Mouse (Mus musculus): ENCODE results near the gene Hdgfl2. TPM values are rescaled to one million over a fixed set of nuclear protein-coding genes. Genes with fewer than 3 reads are reported as not detected.

Gene Hdgfl2
- 36.1 and 37.2 TPM in 2 replicates for polyA plus RNA-seq (2015; fragmentation: Nextera tagmentation; extraction: Ambion mirVana)

- peak within 1 kb of the TSS; percentile 92 for H3K4me2 ChIP-seq (ENCODE audit: low read depth, low read length)
- H3K4me3 ChIP-seq (ENCODE audit: low read depth, low read length) = peak within 1 kb of the TSS; percentile 80
- no peaks in the 10 kb centered on the region for H3K9me3 ChIP-seq (replicated peaks; ENCODE audit: control insufficient read depth, low read length)
- H3K27me3 ChIP-seq (ENCODE audit: control insufficient read depth, insufficient read depth, low read depth, low read length) = no peaks in the 10 kb centered on the region
- peak within 1 kb of the TSS; percentile 71 for H3K27ac ChIP-seq (ENCODE audit: low read length)
- H3K36me3 ChIP-seq (ENCODE audit: control insufficient read depth, insufficient read depth) = no peaks in the 10 kb centered on the region
- peak within 1 kb of the TSS; percentile 82 for H3K9ac ChIP-seq (ENCODE audit: low read depth, low read length)
- peaks cover 35% of the 10 kb centered on the region for H3K4me1 ChIP-seq (ENCODE audit: control insufficient read depth, low read depth, low read length)
- peak; percentile 88 for ATAC-seq (ENCODE audit: low read depth)
- under 1% methylated on average over 61 of the region's 61 CpGs for WGBS (ENCODE audit: insufficient replicate concordance)
These were observed at the start of gene Hdgfl2 for GRCm38 (mm10) chr17:56078880-56079795. Hdgfl2 (plus strand) TSS chr17:56079634.

GRCm38 (mm10) chr17:56030238-56030870, 49.1 kb upstream of the Hdgfl2 start:
- Histone ChIP-seq H3K9ac (ENCODE audit: low read depth, low read length) (no peak overlapping the region), H3K9me3 (replicated peaks; ENCODE audit: control insufficient read depth, low read length) (no peaks in the 10 kb centered on the region), H3K4me2 (ENCODE audit: low read depth, low read length) (no peak overlapping the region), H3K4me1 (ENCODE audit: control insufficient read depth, low read depth, low read length) (peaks cover 47% of the 10 kb centered on the region), H3K36me3 (ENCODE audit: control insufficient read depth, insufficient read depth) (no peaks in the 10 kb centered on the region; the same call in 1 of the 2 replicates), H3K27ac (ENCODE audit: low read length) (peak overlapping the region; percentile 38; the same call in 1 of the 2 replicates), H3K4me3 (ENCODE audit: low read depth, low read length) (no peak overlapping the region), H3K27me3 (ENCODE audit: control insufficient read depth, insufficient read depth, low read depth, low read length) (no peaks in the 10 kb centered on the region)
- ATAC-seq (ENCODE audit: low read depth) = no peak
- 74% methylated on average over 9 of the region's 9 CpGs for WGBS (ENCODE audit: insufficient replicate concordance)

- Histone ChIP-seq H3K4me2 (ENCODE audit: low read depth, low read length) (no peak overlapping the region), H3K4me3 (ENCODE audit: low read depth, low read length) (no peak overlapping the region), H3K9ac (ENCODE audit: low read depth, low read length) (no peak overlapping the region), H3K9me3 (replicated peaks; ENCODE audit: control insufficient read depth, low read length) (no peaks in the 10 kb centered on the region), H3K4me1 (ENCODE audit: control insufficient read depth, low read depth, low read length) (peaks cover 49% of the 10 kb centered on the region), H3K27ac (ENCODE audit: low read length) (peak overlapping the region; percentile 38; the same call in 1 of the 2 replicates), H3K27me3 (ENCODE audit: control insufficient read depth, insufficient read depth, low read depth, low read length) (no peaks in the 10 kb centered on the region), H3K36me3 (ENCODE audit: control insufficient read depth, insufficient read depth) (no peaks in the 10 kb centered on the region; the same call in 1 of the 2 replicates)
- ATAC-seq (ENCODE audit: low read depth) = peak; percentile 54
- WGBS (ENCODE audit: insufficient replicate concordance) = 16% methylated on average over 5 of the region's 5 CpGs
These were observed 48.5 kb upstream of the Hdgfl2 start for GRCm38 (mm10) chr17:56030919-56031318.

GRCm38 (mm10) chr17:56031431-56031830, 48.0 kb upstream of the Hdgfl2 start:
- H3K36me3 ChIP-seq (ENCODE audit: control insufficient read depth, insufficient read depth) = no peaks in the 10 kb centered on the region; the same call in 1 of the 2 replicates
- H3K4me1 ChIP-seq (ENCODE audit: control insufficient read depth, low read depth, low read length) = peaks cover 49% of the 10 kb centered on the region
- no peak overlapping the region for H3K27ac ChIP-seq (ENCODE audit: low read length)
- WGBS (ENCODE audit: insufficient replicate concordance) = 81% methylated on average over 7 of the region's 7 CpGs
- no peak overlapping the region for H3K9ac ChIP-seq (ENCODE audit: low read depth, low read length)
- H3K4me2 ChIP-seq (ENCODE audit: low read depth, low read length) = no peak overlapping the region
- H3K4me3 ChIP-seq (ENCODE audit: low read depth, low read length) = no peak overlapping the region
- no peaks in the 10 kb centered on the region for H3K9me3 ChIP-seq (replicated peaks; ENCODE audit: control insufficient read depth, low read length)
- H3K27me3 ChIP-seq (ENCODE audit: control insufficient read depth, insufficient read depth, low read depth, low read length) = no peaks in the 10 kb centered on the region
- no peak for ATAC-seq (ENCODE audit: low read depth)

- no peaks in the 10 kb centered on the region; the same call in 1 of the 2 replicates for H3K36me3 ChIP-seq (ENCODE audit: control insufficient read depth, insufficient read depth)
- H3K4me1 ChIP-seq (ENCODE audit: control insufficient read depth, low read depth, low read length) = peaks cover 54% of the 10 kb centered on the region
- H3K27me3 ChIP-seq (ENCODE audit: control insufficient read depth, insufficient read depth, low read depth, low read length) = no peaks in the 10 kb centered on the region
- H3K4me3 ChIP-seq (ENCODE audit: low read depth, low read length) = no peak overlapping the region
- H3K4me2 ChIP-seq (ENCODE audit: low read depth, low read length) = no peak overlapping the region
- WGBS (ENCODE audit: insufficient replicate concordance) = 61% methylated on average over 6 of the region's 6 CpGs
- H3K9ac ChIP-seq (ENCODE audit: low read depth, low read length) = no peak overlapping the region
- no peaks in the 10 kb centered on the region for H3K9me3 ChIP-seq (replicated peaks; ENCODE audit: control insufficient read depth, low read length)
- 0 out of 2 replicates have a peak overlapping the region, but pooled peaks have one; percentile 6 for H3K27ac ChIP-seq (ENCODE audit: low read length)
- ATAC-seq (ENCODE audit: low read depth) = no peak
These were observed 47.2 kb upstream of the Hdgfl2 start for GRCm38 (mm10) chr17:56032127-56032733.

GRCm38 (mm10) chr17:56032831-56033230, 46.6 kb upstream of the Hdgfl2 start:
- WGBS (ENCODE audit: insufficient replicate concordance) = 50% methylated on average over 7 of the region's 7 CpGs
- Histone ChIP-seq H3K9me3 (replicated peaks; ENCODE audit: control insufficient read depth, low read length) (no peaks in the 10 kb centered on the region), H3K4me1 (ENCODE audit: control insufficient read depth, low read depth, low read length) (peaks cover 55% of the 10 kb centered on the region), H3K9ac (ENCODE audit: low read depth, low read length) (no peak overlapping the region), H3K27me3 (ENCODE audit: control insufficient read depth, insufficient read depth, low read depth, low read length) (no peaks in the 10 kb centered on the region), H3K27ac (ENCODE audit: low read length) (peak overlapping the region; percentile 48; the same call in 1 of the 2 replicates), H3K4me2 (ENCODE audit: low read depth, low read length) (no peak overlapping the region), H3K36me3 (ENCODE audit: control insufficient read depth, insufficient read depth) (no peaks in the 10 kb centered on the region; the same call in 1 of the 2 replicates), H3K4me3 (ENCODE audit: low read depth, low read length) (no peak overlapping the region)
- no peak for ATAC-seq (ENCODE audit: low read depth)

GRCm38 (mm10) chr17:56034040-56034725, 45.3 kb upstream of the Hdgfl2 start:
- ATAC-seq (ENCODE audit: low read depth) = no peak
- Histone ChIP-seq H3K9ac (ENCODE audit: low read depth, low read length) (no peak overlapping the region), H3K27ac (ENCODE audit: low read length) (no peak overlapping the region), H3K4me3 (ENCODE audit: low read depth, low read length) (peak overlapping the region; percentile 93; the same call in 1 of the 2 replicates), H3K36me3 (ENCODE audit: control insufficient read depth, insufficient read depth) (no peaks in the 10 kb centered on the region), H3K4me2 (ENCODE audit: low read depth, low read length) (no peak overlapping the region), H3K9me3 (replicated peaks; ENCODE audit: control insufficient read depth, low read length) (no peaks in the 10 kb centered on the region), H3K27me3 (ENCODE audit: control insufficient read depth, insufficient read depth, low read depth, low read length) (no peaks in the 10 kb centered on the region), H3K4me1 (ENCODE audit: control insufficient read depth, low read depth, low read length) (peaks cover 55% of the 10 kb centered on the region)
- WGBS (ENCODE audit: insufficient replicate concordance) = 76% methylated on average over 7 of the region's 7 CpGs

GRCm38 (mm10) chr17:56034726-56035100, 44.7 kb upstream of the Hdgfl2 start:
- ATAC-seq (ENCODE audit: low read depth) = no peak
- peak overlapping the region; percentile 98 for H3K9ac ChIP-seq (ENCODE audit: low read depth, low read length)
- no peaks in the 10 kb centered on the region for H3K9me3 ChIP-seq (replicated peaks; ENCODE audit: control insufficient read depth, low read length)
- H3K4me1 ChIP-seq (ENCODE audit: control insufficient read depth, low read depth, low read length) = peaks cover 55% of the 10 kb centered on the region
- no peaks in the 10 kb centered on the region for H3K36me3 ChIP-seq (ENCODE audit: control insufficient read depth, insufficient read depth)
- 77% methylated on average over 6 of the region's 6 CpGs for WGBS (ENCODE audit: insufficient replicate concordance)
- H3K4me2 ChIP-seq (ENCODE audit: low read depth, low read length) = peak overlapping the region; percentile 83
- H3K27ac ChIP-seq (ENCODE audit: low read length) = no peak overlapping the region; the same call in 1 of the 2 replicates
- no peaks in the 10 kb centered on the region for H3K27me3 ChIP-seq (ENCODE audit: control insufficient read depth, insufficient read depth, low read depth, low read length)
- H3K4me3 ChIP-seq (ENCODE audit: low read depth, low read length) = peak overlapping the region; percentile 93
